Mouse (Mus musculus) MEL (cell line): ENCODE results near the gene Pln. TPM values are rescaled to one million over a fixed set of nuclear protein-coding genes. Genes with fewer than 3 reads are reported as not detected.

Source experiments
- DNase-seq: peaks from one replicate; pipeline ENCODE4 v3.0.0; 2011; ENCODE audit warnings: low read depth, low spot score
- H3K27ac ChIP-seq: 2 replicates; pipeline ENCODE4 v1.5.1; 2012; ENCODE audit warnings: low read depth, mild to moderate bottlenecking, control low read depth, low read length, moderate library complexity; ENCODE audit not compliant: control insufficient read depth
- H3K27me3 ChIP-seq, 2 experiments: fragments of 150-350 bp in 1 of 2; sonication (generic) in 1 of 2; 2 replicates each; pipeline ENCODE4 v1.6.1; 2012; ENCODE audit warnings: low read length in 2 of 2, mild to moderate bottlenecking in 2 of 2, improper control_type of control experiment in 1 of 2, moderate library complexity in 1 of 2; ENCODE audit not compliant: insufficient read depth in 2 of 2, control insufficient read depth in 1 of 2
- H3K36me3 ChIP-seq, 2 experiments: 2 replicates each; pipeline ENCODE4 v1.6.1; 2012 to 2014; ENCODE audit warnings: low read length in 2 of 2, improper control_type of control experiment in 1 of 2, inconsistent platforms in 1 of 2, mild to moderate bottlenecking in 1 of 2; ENCODE audit not compliant: insufficient read depth in 2 of 2, control insufficient read depth in 1 of 2
- H3K4me1 ChIP-seq, 2 experiments: fragments of 150-350 bp in 1 of 2; sonication (generic) in 1 of 2; 2 replicates each; pipeline ENCODE4 v1.6.1; 2012; ENCODE audit warnings: low read length in 2 of 2, improper control_type of control experiment in 1 of 2, mild to moderate bottlenecking in 1 of 2; ENCODE audit not compliant: insufficient read depth in 2 of 2, control insufficient read depth in 1 of 2
- H3K4me3 ChIP-seq, 2 experiments: fragments of 150-350 bp in 1 of 2; sonication (generic) in 1 of 2; 2 replicates each; pipeline ENCODE4 v1.5.1; 2012; ENCODE audit warnings: low read depth in 2 of 2, low read length in 2 of 2, mild to moderate bottlenecking in 2 of 2, moderate library complexity in 2 of 2, control low read depth in 1 of 2, improper control_type of control experiment in 1 of 2; ENCODE audit not compliant: control insufficient read depth in 1 of 2, insufficient read depth in 1 of 2
- H3K79me2 ChIP-seq: 2 replicates; pipeline ENCODE4 v1.6.1; 2012; ENCODE audit warnings: mild to moderate bottlenecking, low read length, moderate library complexity; ENCODE audit not compliant: control insufficient read depth, poor library complexity, insufficient read depth
- H3K9ac ChIP-seq: 2 replicates; pipeline ENCODE4 v1.6.1; 2012; ENCODE audit warnings: low read depth, mild to moderate bottlenecking, control low read depth, low read length, moderate library complexity; ENCODE audit not compliant: control insufficient read depth, poor library complexity, severe bottlenecking
- H3K9me3 ChIP-seq: fragments of 150-350 bp; sonication (generic); replicated peaks from 2 replicates; pipeline ENCODE4 v1.6.1; 2012; ENCODE audit warnings: mild to moderate bottlenecking, low read length, improper control_type of control experiment, moderate library complexity; ENCODE audit not compliant: insufficient read depth
- BHLHE40 ChIP-seq: IDR thresholded peaks from 2 replicates; pipeline ENCODE4 v1.6.1; 2012; ENCODE audit warnings: low read depth, mild to moderate bottlenecking, inconsistent platforms, low read length, improper control_type of control experiment, borderline replicate concordance
- KAT2A ChIP-seq: conservative IDR thresholded peaks from 2 replicates; pipeline ENCODE4 v1.6.1; 2012; ENCODE audit warnings: low read depth, low read length, improper control_type of control experiment, inconsistent platforms
- MAFK ChIP-seq: IDR thresholded peaks from 2 replicates; pipeline ENCODE4 v1.6.1; 2011; ENCODE audit warnings: low read depth, mild to moderate bottlenecking, low read length, improper control_type of control experiment, borderline replicate concordance
- MAX ChIP-seq: IDR thresholded peaks from 2 replicates; pipeline ENCODE4 v1.6.1; 2011; ENCODE audit warnings: low read length, improper control_type of control experiment
- MEF2A ChIP-seq: IDR thresholded peaks from 2 replicates; pipeline ENCODE4 v1.6.1; 2014; ENCODE audit warnings: low read depth, mild to moderate bottlenecking, inconsistent platforms, low read length, improper control_type of control experiment; ENCODE audit not compliant: poor library complexity, insufficient replicate concordance, severe bottlenecking; ENCODE audit errors: extremely low read depth
- MXI1 ChIP-seq: IDR thresholded peaks from 2 replicates; pipeline ENCODE4 v1.6.1; 2011; ENCODE audit warnings: mild to moderate bottlenecking, low read depth, low read length, improper control_type of control experiment
- NRF1 ChIP-seq: IDR thresholded peaks from 2 replicates; pipeline ENCODE4 v1.6.1; 2014; ENCODE audit warnings: low read depth, mild to moderate bottlenecking, inconsistent platforms, low read length, improper control_type of control experiment, moderate library complexity; ENCODE audit not compliant: poor library complexity, insufficient read depth, severe bottlenecking
- POLR2A ChIP-seq, 2 experiments: IDR thresholded peaks; 2 replicates each; pipeline ENCODE4 v1.6.1; 2011 to 2012; ENCODE audit warnings: low read length in 2 of 2, mild to moderate bottlenecking in 2 of 2, control low read depth in 1 of 2, improper control_type of control experiment in 1 of 2, low read depth in 1 of 2, moderate library complexity in 1 of 2; ENCODE audit not compliant: control insufficient read depth in 1 of 2, insufficient read depth in 1 of 2, poor library complexity in 1 of 2
- RAD21 ChIP-seq: IDR thresholded peaks from 2 replicates; pipeline ENCODE4 v1.6.1; 2011; ENCODE audit warnings: mild to moderate bottlenecking, low read depth, low read length, improper control_type of control experiment
- SMC3 ChIP-seq: IDR thresholded peaks from 2 replicates; pipeline ENCODE4 v1.6.1; 2011; ENCODE audit warnings: low read depth, low read length, improper control_type of control experiment
- TAL1 ChIP-seq: IDR thresholded peaks from 2 replicates; pipeline ENCODE4 v1.6.1; 2012; ENCODE audit warnings: mild to moderate bottlenecking, inconsistent platforms, low read length, moderate library complexity, mixed read lengths
- TBP ChIP-seq: IDR thresholded peaks from 2 replicates; pipeline ENCODE4 v1.8.0; 2011; ENCODE audit warnings: low read depth, low read length, improper control_type of control experiment
- TCF12 ChIP-seq: IDR thresholded peaks from 2 replicates; pipeline ENCODE4 v1.6.1; 2014; ENCODE audit warnings: low read depth, mild to moderate bottlenecking, inconsistent platforms, low read length, improper control_type of control experiment, moderate library complexity
- UBTF ChIP-seq: IDR thresholded peaks from 2 replicates; pipeline ENCODE4 v1.6.1; 2012; ENCODE audit warnings: low read depth, mild to moderate bottlenecking, inconsistent platforms, low read length, improper control_type of control experiment, moderate library complexity, borderline replicate concordance; ENCODE audit not compliant: insufficient read depth
- USF1 ChIP-seq: IDR thresholded peaks from 2 replicates; pipeline ENCODE4 v1.6.1; 2014; ENCODE audit warnings: low read depth, mild to moderate bottlenecking, inconsistent platforms, low read length, improper control_type of control experiment, moderate library complexity
- ZKSCAN1 ChIP-seq: IDR thresholded peaks from 2 replicates; pipeline ENCODE4 v1.6.1; 2012; ENCODE audit warnings: low read depth, mild to moderate bottlenecking, inconsistent platforms, low read length, improper control_type of control experiment, moderate library complexity
- ZMIZ1 ChIP-seq: IDR thresholded peaks from 2 replicates; pipeline ENCODE4 v1.6.1; 2012; ENCODE audit warnings: low read depth, mild to moderate bottlenecking, inconsistent platforms, low read length, improper control_type of control experiment, moderate library complexity
- polyA plus RNA-seq, 2 experiments: library from polyadenylated mRNA; stranded (reverse) in 1 of 2; unstranded in 1 of 2; fragments of >175 nt in 1 of 2; fragments of >200 nt in 1 of 2; gene quantifications; 2 replicates each; pipeline versions ENCODE4 v1.2.1 to v1.2.4; 2012; ENCODE audit warnings: low replicate concordance in 2 of 2, low read depth in 1 of 2; ENCODE audit not compliant: insufficient read length in 2 of 2, insufficient read depth in 1 of 2, missing spikeins in 1 of 2
- total RNA-seq: library from RNA; depleted of rRNA; stranded (reverse); fragments of 300-350 nt; gene quantifications from 2 replicates; pipeline ENCODE4 v1.2.3, GENCODE M21; 2012

Gene Pln
- total and polyA plus RNA-seq, 3 experiments: 0.22 to 1.3 TPM; not detected in 1

DNA sequence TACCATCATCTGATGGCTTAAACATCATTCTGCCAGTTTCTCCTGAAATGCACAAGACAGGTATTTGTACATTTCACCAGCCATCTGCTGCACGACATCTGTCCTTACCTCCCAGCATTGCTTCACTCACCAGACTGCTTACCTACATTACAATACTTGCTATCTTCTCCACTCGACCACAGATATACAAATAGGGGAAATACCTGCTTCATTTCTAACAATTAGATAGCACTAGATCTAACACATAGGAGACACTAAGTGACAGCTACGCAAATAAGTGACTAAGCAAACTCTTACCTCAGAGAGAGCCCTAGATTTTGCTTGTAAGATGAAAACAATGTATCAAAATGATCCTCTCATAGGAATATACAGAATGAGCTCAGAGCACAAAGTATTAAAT, 16.2 kb downstream of the Pln start:
- H3K36me3 ChIP-seq: peaks cover 0 to 9% of the 10 kb centered on the region in 2 experiments; a peak in 2 of 4 replicates
- no peak for TF ChIP-seq ZMIZ1
- no peak for TF ChIP-seq MAFK
- TF ChIP-seq USF1: no peak
- no peak for TF ChIP-seq POLR2A (IDR thresholded peaks at IDR 0.05; ENCODE audit: control insufficient read depth in 1 of 2, insufficient read depth in 1 of 2, low read depth in 1 of 2, low read length in 2 of 2, poor library complexity in 1 of 2)
- no peak for TF ChIP-seq SMC3
- TF ChIP-seq UBTF: no peak
- TF ChIP-seq ZKSCAN1: no peak
- TF ChIP-seq TBP: no peak
- no peak for TF ChIP-seq RAD21
- no peak for TF ChIP-seq MXI1
- TF ChIP-seq BHLHE40: no peak
- no peak for TF ChIP-seq TAL1
- TF ChIP-seq, all 39 proteins: peak for 0
- no peak for DNase-seq
- Histone ChIP-seq H3K27ac (no peak overlapping the region), H3K4me3 (no peak overlapping the region), H3K4me1 (peaks cover 0 to 8% of the 10 kb centered on the region in 2 experiments; a peak in 3 of 4 replicates), H3K27me3 (no peaks in the 10 kb centered on the region), H3K79me2 (0 out of 2 replicates have a peak, but pooled peaks cover 1% of the 10 kb centered on the region), H3K9me3 (no peaks in the 10 kb centered on the region), H3K9ac (no peak overlapping the region)

- Histone ChIP-seq H3K27ac (no peak overlapping the region), H3K27me3 (no peaks in the 10 kb centered on the region), H3K4me1 (no peaks in the 10 kb centered on the region), H3K9ac (no peak overlapping the region), H3K36me3 (no peaks in the 10 kb centered on the region), H3K79me2 (no peaks in the 10 kb centered on the region), H3K4me3 (no peak overlapping the region), H3K9me3 (no peaks in the 10 kb centered on the region)
- DNase-seq: no peak
- no peak for TF ChIP-seq RAD21
These were observed 21.5 kb downstream of the Pln start for GRCm38 (mm10) chr10:53359016-53359415.

DNA sequence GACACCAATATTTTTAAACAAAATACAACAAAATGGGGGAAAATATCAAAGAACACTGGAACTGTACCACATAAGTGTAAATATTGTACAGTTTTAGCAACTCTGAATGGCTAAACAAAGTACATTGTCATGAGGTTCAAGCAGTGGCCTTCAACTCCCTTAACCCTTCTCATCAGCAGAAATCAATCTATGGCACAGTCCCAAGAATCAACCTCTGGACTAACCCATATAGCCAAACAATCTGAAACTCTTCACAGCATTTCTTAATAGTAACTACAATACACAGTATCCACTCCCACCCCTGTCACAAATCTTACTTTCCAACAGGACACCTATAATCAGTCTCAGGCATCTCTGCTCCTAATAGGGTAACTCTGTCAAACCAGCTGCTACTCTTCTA, 26.8 kb downstream of the Pln start:
- Histone ChIP-seq H3K4me1 (no peaks in the 10 kb centered on the region), H3K27ac (no peak overlapping the region), H3K9ac (no peak overlapping the region), H3K9me3 (no peaks in the 10 kb centered on the region), H3K79me2 (no peaks in the 10 kb centered on the region), H3K27me3 (no peaks in the 10 kb centered on the region), H3K36me3 (no peaks in the 10 kb centered on the region; a peak in 1 of 4 replicates), H3K4me3 (no peak overlapping the region)
- TF ChIP-seq MEF2A (no peak), KAT2A (no peak), TCF12 (no peak), POLR2A (IDR thresholded peaks at IDR 0.05; ENCODE audit: control insufficient read depth in 1 of 2, insufficient read depth in 1 of 2, low read depth in 1 of 2, low read length in 2 of 2, poor library complexity in 1 of 2) (no peak), SMC3 (no peak), NRF1 (no peak), TBP (no peak), MAX (no peak), RAD21 (no peak)
- no peak for DNase-seq
